Mouse (Mus musculus) natural killer cell, adult 2 months (primary cell): ENCODE data around the gene Rabl2.

ENCODE experiments used
- DNase-seq, 2 experiments: peaks; one replicate each; pipeline ENCODE4 v3.0.0; 2022; ENCODE audit warnings: low spot score in 2 of 2

Rabl2 gene

DNA sequence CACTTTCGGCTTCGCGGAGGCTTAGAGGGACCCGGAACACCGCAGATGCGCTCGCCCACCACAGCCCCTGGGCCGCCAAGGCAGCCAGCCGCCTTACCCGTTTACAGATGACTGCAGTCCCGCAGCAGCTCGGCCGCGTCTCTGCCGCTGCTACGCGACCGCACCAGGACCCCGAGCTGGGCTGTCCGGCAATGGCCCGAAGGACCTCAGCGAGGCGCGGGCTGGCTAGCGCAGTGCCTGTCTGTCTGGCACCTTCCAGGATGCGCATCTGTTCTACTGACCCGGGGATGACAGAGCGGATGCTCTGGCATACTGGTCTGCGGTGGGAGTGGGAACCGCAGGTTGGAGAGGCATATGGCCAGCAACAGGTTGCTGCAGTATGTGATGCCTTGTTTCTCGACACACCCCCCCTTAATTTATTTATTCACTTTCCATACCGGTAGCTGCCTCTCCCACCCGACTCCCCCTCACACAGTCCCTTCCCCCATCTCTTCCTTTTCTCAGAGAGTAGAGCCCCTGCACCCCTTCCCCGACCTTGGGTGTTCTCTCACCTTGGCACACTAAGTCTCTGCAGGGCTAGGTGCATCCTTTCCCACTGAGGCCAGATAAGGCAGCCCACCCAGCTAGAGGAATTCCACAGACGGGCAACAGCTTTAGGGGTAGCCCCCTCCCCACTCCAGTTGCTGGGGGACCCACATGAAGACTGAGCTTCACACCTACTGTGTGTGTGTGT, at the start of gene Rabl2:
Rabl2 (minus strand) TSS at position 201 of the 733 bp plus-strand sequence.
- peak; percentile 81 to 84 for DNase-seq

GRCm38 (mm10) chr15:89623626-89623959, 31.9 kb upstream of the Rabl2 start:
- DNase-seq: peak in 1 of 2 experiments; percentile 11

DNA sequence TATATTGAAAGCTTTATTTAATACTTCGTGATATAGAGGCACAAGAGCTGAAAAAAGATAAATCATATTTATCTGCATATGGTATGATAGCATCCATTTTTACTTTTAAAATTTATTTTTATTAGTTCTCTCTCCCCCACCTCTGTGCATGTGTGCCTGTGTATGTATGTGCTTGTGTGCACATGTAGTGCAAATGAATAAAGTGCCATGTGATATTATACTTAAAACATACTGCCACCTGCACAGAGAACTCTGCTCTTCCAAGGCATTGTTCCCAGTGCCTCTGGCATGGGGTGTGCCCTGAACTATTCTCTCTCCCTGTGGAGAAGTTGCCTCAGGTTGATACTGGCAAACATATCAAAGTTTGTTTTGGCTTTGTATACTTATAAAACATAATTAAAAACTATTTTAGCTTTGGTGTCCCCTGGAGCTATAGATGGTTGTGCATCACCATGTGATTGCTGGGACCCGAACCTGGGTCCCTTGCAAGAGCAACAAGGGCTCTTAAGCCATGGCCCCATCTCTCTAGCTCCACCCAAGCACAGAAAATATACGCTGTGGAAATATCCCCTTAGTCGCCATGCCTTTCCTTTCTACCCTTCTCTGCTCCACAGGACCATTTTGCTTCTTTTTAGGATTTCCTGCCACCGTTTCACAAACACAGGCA, 31.4 kb upstream of the Rabl2 start:
- no peak for DNase-seq

- no peak for DNase-seq
Measured at GRCm38 (mm10) chr15:89622312-89622958, 30.7 kb upstream of the Rabl2 start.

GRCm38 (mm10) chr15:89607888-89608287, 16.2 kb upstream of the Rabl2 start:
- no peak for DNase-seq

DNA sequence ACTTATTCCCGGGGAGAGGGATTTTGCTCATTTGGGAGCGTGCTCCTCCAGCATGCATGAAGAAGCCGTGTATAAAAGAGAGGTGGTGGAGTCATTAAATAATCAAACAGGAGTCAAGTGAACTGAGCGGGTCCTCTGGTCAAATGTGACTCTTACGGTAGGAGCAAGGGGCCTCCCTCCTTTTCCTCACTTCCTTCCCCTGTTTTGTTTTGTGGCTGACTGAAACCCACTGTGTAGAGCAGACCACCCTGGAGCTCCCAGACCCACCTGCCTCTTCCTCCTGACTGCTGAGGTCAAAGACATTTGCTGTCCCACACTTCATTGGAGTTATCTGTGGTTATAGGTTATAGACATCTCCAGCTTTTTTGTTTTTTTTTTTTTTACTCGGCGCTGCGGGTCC, 15.8 kb upstream of the Rabl2 start:
- DNase-seq: no peak

- DNase-seq: no peak
Measured at GRCm38 (mm10) chr15:89605822-89606570, 14.3 kb upstream of the Rabl2 start.

- DNase-seq: no peak
Measured at GRCm38 (mm10) chr15:89592548-89592947, 825 bp upstream of the Rabl2 start.

GRCm38 (mm10) chr15:89591317-89591716, 406 bp downstream of the Rabl2 start:
- no peak for DNase-seq

- no peak for DNase-seq
Measured at GRCm38 (mm10) chr15:89589146-89589545, 2.6 kb downstream of the Rabl2 start.

- DNase-seq: no peak
Measured at GRCm38 (mm10) chr15:89585631-89586030, 6.1 kb downstream of the Rabl2 start.

DNA sequence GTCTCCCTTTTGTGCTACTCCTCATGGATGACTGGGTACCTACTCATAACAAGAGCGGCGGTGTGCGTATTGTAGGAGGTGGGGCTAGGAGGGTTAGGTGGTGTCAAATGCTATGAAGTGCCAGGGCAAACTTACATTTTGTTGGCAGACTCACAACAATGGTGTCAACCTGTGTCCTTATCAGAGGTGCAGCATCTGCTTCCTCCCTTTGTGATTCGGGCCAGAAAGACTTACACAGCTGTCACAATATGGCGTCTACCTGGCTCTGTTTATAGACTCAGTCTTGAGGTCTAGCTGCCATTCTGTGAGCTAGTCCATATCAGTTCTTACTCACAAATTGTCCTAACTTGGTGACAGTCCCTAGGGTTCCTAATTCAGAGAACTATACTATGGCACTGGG, 6.6 kb downstream of the Rabl2 start:
- DNase-seq: no peak

GRCm38 (mm10) chr15:89582494-89582893, 9.2 kb downstream of the Rabl2 start:
- DNase-seq: no peak

- DNase-seq: no peak
Measured at GRCm38 (mm10) chr15:89572147-89572546, 19.6 kb downstream of the Rabl2 start.

GRCm38 (mm10) chr15:89568114-89568513, 23.6 kb downstream of the Rabl2 start, which contains the start of gene Acr:
Acr (plus strand) TSS chr15:89568326.
- DNase-seq: no peak

GRCm38 (mm10) chr15:89559202-89559731, 32.5 kb downstream of the Rabl2 start:
- no peak for DNase-seq

DNA sequence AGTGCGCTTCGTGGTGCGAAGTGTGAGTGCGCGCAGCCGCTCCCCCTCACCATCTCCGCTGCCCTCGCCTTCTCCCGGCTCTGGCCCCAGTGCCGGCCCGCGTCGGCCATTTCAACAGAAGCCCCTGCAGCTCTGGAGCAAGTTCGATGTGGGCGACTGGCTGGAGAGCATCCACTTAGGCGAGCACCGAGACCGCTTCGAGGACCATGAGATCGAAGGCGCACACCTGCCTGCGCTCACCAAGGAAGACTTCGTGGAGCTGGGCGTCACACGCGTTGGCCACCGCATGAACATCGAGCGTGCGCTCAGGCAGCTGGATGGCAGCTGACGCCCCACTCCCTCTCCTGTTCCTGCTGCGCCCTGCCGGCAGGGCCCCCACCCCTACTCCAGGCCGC, 33.7 kb downstream of the Rabl2 start:
- DNase-seq: no peak

DNA sequence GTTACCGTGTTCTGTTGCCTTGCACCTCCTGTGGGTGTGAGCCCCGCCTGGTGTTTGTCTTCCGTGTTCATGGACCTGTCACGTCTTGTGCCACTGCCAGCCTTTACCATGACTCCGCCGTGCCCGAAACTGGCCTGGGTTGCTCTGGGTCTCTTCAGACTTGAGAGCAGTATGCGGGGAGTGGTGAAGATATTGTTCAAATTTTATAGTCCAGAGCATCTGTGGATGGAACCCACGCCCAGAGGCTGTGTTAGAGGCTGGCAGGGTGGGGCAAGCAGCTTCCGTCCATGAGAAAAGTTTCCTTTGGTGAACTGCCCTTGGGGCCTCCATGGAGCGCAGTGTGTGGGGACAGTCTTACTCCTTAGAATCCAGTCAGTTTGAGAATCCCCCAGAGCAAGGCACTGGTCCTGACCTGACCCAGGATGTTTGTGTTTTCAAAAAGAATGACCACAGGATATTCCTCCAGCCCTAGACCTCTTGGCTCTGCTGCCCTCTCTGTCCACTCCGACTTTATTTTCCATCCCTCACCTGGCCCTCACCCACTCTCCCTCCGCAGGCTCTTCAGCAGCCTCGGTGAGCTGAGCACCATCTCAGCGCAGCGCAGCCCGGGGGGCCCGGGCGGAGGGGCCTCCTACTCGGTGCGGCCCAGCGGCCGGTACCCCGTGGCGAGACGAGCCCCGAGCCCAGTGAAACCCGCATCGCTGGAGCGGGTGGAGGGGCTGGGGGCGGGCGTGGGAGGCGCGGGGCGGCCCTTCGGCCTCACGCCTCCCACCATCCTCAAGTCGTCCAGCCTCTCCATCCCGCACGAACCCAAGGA, 34.3 kb downstream of the Rabl2 start:
- DNase-seq: no peak

GRCm38 (mm10) chr15:89556401-89557178, 35.1 kb downstream of the Rabl2 start:
- no peak for DNase-seq

DNA sequence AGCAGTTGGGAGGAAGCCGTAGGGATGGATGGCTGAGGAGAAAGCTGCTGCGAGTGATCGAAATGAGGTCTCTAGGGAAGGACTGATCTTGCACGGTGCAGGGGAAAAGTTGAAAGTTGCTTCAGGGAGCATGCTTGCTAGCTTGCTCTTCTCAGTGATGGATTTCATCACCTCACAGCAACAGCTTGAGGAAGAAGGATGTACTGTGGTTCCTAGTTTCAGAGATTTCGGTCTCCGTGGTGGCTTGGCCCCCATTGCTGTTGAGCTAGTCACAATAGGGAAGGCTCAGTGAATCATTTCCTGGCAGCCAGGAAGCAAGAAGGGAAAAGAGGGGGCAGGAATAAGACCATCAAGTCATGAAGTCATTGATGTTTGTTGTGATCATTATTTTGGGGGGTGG, 36.1 kb downstream of the Rabl2 start:
- DNase-seq: no peak
